Mouse (Mus musculus) adrenal gland, adult 2 months (tissue): ENCODE data around the gene Mad2l1bp. TPM values are rescaled to one million over a fixed set of nuclear protein-coding genes. Genes with fewer than 3 reads are reported as not detected.

Experiments
- DNase-seq: peaks from one replicate; pipeline ENCODE4 v3.0.0; 2021
- polyA plus RNA-seq: library from polyadenylated mRNA; depleted of rRNA; stranded (reverse); fragments of >200 nt; gene quantifications from 2 replicates; pipeline ENCODE4 v1.2.3, GENCODE M21; 2012; rRNA removed
- total RNA-seq, 2 experiments: library from RNA; stranded (reverse); gene quantifications; 2 replicates each; pipeline ENCODE4 v1.2.3; 2021

Gene Mad2l1bp
- total and polyA plus RNA-seq, 3 experiments = 8.3 to 15.5 (median 14.2) TPM

DNA sequence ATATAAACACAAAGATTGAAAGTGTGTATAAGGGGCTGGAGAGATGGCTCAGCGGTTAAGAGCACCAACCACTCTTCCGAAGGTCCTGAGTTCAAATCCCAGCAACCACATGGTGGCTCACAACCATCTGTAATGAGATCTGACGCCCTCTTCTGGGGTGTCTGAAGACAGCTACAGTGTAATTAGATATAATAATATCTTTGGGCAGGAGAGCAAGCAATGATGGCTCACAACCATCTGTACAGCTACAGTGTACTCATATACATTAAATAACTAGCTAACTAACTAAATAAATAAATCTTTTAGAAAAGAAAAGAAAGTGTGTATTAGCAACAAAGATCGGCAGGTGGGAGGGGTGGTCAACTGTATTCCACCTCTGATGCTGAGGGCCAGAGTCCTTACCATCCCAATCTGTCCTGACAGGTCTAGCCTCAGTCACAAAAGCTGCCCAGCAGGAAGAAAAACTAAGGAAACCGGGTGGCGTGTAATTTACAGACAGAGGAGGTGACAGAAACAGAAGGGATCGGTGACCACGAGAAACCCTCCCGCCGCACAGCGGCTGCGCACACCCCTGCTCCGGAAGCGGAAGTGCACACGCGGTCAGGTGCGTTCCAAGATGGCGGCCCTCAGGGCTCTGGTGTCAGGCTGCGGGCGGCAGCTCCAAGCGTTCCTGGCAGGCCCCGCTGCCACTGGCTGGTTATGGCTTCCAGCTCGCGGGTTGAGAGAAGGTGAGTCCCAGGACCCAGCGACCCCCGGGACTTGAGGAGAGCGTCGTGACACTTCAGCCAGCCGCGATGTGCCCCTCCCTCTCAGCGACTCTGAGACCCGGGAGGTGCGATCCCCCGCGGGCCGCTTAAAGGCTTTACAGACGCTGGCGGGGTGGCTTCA lies 42.7 kb downstream of the Mad2l1bp start, which contains the start of gene Mrps18a:
Gene Mrps18a, plus strand, starts transcription at position 585 of the 888 bp plus-strand sequence.
- peak; percentile 91 for DNase-seq

DNA sequence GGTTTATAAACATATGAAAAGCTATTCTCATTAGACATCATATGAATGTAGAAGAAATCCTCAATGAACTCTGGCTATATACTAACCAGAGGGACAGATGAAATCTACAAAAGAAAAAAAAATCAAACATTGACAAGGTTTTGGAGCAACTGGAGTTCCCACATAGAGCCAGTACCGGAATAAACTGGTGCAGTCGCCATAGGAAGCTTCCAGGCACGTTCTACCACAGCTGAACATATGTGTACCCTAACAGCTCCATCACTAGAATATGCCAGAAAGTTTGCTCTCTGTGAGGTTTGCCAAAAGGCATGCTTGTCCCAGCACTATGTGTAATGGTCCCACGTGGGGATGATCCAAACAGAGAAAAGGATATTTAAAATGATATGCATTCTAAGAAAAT lies 45.1 kb downstream of the Mad2l1bp start:
- DNase-seq = no peak

DNA sequence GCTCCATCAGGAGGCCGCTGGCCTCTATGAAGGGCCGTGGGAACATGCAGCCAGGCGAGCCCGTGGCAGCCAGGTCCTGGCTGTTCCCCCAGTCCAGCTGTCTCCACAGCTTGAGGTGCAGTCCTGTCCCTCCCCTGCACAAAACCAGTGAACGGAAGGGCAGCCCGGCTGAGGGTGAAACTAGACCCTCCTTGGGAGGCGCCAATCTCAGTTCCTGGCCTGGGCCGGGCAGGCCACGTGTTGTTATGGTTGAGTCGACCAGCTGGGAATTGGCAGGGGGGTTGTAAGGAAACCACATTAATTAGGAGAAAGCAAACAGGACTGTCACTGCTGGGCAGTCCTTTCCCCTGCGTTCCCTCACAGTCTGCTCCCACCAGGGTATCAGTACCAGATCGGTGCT lies 48.9 kb downstream of the Mad2l1bp start:
- DNase-seq = peak; percentile 23

DNA sequence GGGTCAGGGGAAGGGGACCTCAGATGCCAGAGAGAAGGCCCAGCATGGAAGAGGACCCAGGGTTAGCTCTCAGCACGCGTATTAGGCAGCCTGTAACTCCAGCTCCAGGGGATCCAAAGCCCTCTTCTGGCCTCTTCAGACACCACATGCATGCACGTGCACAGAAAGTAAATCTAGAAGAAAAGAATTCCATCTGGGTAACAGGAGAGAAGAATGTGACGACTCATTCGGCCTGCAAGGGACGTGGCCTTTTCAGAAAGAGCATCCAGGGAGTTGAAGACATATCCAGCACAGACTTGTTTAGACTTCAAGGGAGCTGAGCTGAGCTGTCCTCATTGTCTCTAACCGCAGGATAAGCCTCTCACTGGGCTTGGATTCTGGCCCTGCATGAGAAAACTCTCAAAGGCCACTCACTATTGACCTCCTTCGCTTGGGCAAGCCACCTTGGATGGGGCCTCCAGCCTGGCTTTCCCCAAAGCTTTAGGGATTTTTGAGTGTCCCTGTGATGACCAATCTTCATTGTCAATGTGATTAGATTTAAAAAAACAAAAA lies 50.7 kb downstream of the Mad2l1bp start:
- DNase-seq = no peak

DNA sequence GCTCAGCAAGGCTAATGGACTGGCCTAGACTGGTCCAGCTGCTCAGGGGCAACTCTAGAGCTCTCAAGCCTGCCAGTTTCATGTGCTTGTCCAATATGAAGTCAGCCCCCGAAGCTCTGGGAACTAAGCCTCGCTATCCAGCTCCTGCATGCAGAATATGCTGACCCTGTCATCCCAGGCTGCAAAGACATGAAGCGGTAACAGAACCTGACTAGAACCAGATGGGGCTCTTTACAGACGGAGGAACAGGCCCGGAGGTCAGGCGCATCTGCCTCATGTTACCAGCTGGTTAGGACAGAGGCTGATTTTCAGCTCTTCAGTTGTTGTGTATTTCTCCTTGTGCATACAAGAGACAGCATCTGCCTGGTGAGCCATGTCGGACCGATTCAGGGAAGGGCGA lies 51.4 kb downstream of the Mad2l1bp start:
- DNase-seq = no peak

DNA sequence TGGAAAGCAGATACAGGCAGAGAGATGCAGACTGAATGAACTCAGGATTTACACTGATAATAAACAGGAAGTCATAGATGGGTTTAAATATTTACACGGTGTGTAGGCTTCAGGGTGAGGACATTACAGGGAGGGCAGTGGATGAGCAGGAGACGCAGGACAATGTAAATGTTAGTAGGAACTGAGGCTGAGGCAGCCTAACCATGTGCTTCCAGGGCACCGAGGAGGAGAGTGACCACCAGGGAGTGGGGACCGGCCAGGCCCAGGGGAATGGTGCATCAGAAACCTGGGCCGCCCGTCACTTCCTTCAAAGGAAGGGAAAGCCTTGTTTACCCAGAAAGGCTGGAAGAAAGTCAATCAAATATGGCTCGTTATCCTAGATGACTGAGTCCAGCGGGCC lies 54.8 kb downstream of the Mad2l1bp start:
- DNase-seq = no peak

Other genes with a start within 250 kb of the Mad2l1bp start
- gene Vegfa, start 121.2 kb downstream of the Mad2l1bp start, total RNA-seq = 100 to 1,000 TPM; 395 to 486 TPM
- gene Vegfa, start 121.2 kb downstream of the Mad2l1bp start, polyA plus RNA-seq = 751 and 799 TPM in 2 replicates
- 100 to 1,000 TPM; 108 to 117 TPM for gene Mrps18a, start 42.6 kb downstream of the Mad2l1bp start, total RNA-seq
- 23.7 and 29.6 TPM in 2 replicates for gene Mrps18a, start 42.6 kb downstream of the Mad2l1bp start, polyA plus RNA-seq
- gene Rsph9, start 9.3 kb downstream of the Mad2l1bp start, total RNA-seq = 10 to 100 TPM in 1 of 2 experiments, 1 to 10 TPM in 1; 4.6 to 13.0 TPM
- gene Rsph9, start 9.3 kb downstream of the Mad2l1bp start, polyA plus RNA-seq = 14.9 and 15.4 TPM in 2 replicates
- gene Gtpbp2, start 7.5 kb upstream of the Mad2l1bp start, total RNA-seq = 10 to 100 TPM; 58.4 to 69.9 TPM
- 92.0 and 96.8 TPM in 2 replicates for gene Gtpbp2, start 7.5 kb upstream of the Mad2l1bp start, polyA plus RNA-seq
- gene Polh, start 49.1 kb upstream of the Mad2l1bp start, total RNA-seq = 10 to 100 TPM; 31.9 to 44.7 TPM
- gene Polh, start 49.1 kb upstream of the Mad2l1bp start, polyA plus RNA-seq = 6.8 and 9.2 TPM in 2 replicates
- 10 to 100 TPM; 65.0 to 81.2 TPM for gene Xpo5, start 49.2 kb upstream of the Mad2l1bp start, total RNA-seq
- gene Xpo5, start 49.2 kb upstream of the Mad2l1bp start, polyA plus RNA-seq = 25.6 and 29.3 TPM in 2 replicates
- 100 to 1,000 TPM in 1 of 2 experiments, 10 to 100 TPM in 1; 91.3 to 104 TPM for gene Polr1c, start 94.5 kb upstream of the Mad2l1bp start, total RNA-seq
- gene Polr1c, start 94.5 kb upstream of the Mad2l1bp start, polyA plus RNA-seq = 41.5 and 45.2 TPM in 2 replicates
- 100 to 1,000 TPM; 157 to 198 TPM for gene Yipf3, start 94.5 kb upstream of the Mad2l1bp start, total RNA-seq
- 387 and 511 TPM in 2 replicates for gene Yipf3, start 94.5 kb upstream of the Mad2l1bp start, polyA plus RNA-seq
- gene Lrrc73, start 100.0 kb upstream of the Mad2l1bp start, total RNA-seq = 1 to 10 TPM; 4.1 to 5.6 TPM
- gene Lrrc73, start 100.0 kb upstream of the Mad2l1bp start, polyA plus RNA-seq = 13.8 and 15.5 TPM in 2 replicates
- 10 to 100 TPM; 44.8 to 51.4 TPM for gene Tjap1, start 129.5 kb upstream of the Mad2l1bp start, total RNA-seq
- gene Tjap1, start 129.5 kb upstream of the Mad2l1bp start, polyA plus RNA-seq = 85.3 and 98.6 TPM in 2 replicates
- gene Dlk2, start 143.9 kb upstream of the Mad2l1bp start, total RNA-seq = under 1 TPM in 1 of 2 experiments, not detected in 1; 0.29 TPM
- gene Dlk2, start 143.9 kb upstream of the Mad2l1bp start, polyA plus RNA-seq = 0.22 and 0.62 TPM in 2 replicates
- 1 to 10 TPM; 7.3 to 7.4 TPM for gene Abcc10, start 174.8 kb upstream of the Mad2l1bp start, total RNA-seq
- 35.4 and 36.4 TPM in 2 replicates for gene Abcc10, start 174.8 kb upstream of the Mad2l1bp start, polyA plus RNA-seq
- 10 to 100 TPM; 22.0 to 28.5 TPM for gene Zfp318, start 230.2 kb upstream of the Mad2l1bp start, total RNA-seq
- gene Zfp318, start 230.2 kb upstream of the Mad2l1bp start, polyA plus RNA-seq = 9.3 TPM in 2 replicates